Mouse (Mus musculus) heart, postnatal 0 days (tissue): ENCODE measurements at regions not wholly inside any gene's neighbourhood (a gene's known extent, or its start where the extent isn't known, plus 50 kb on each side); places are given as distances from the start of the nearest gene placed in this dataset.

Source experiments
- CTCF ChIP-seq: IDR thresholded peaks from 2 replicates; pipeline ENCODE4 v1.5.1; 2016; ENCODE audit warnings: antibody characterized with exemption, control low read depth, low read depth
- EP300 ChIP-seq: IDR thresholded peaks from 2 replicates; pipeline ENCODE4 v1.6.1; 2016; ENCODE audit warnings: antibody characterized with exemption, low read depth

DNA sequence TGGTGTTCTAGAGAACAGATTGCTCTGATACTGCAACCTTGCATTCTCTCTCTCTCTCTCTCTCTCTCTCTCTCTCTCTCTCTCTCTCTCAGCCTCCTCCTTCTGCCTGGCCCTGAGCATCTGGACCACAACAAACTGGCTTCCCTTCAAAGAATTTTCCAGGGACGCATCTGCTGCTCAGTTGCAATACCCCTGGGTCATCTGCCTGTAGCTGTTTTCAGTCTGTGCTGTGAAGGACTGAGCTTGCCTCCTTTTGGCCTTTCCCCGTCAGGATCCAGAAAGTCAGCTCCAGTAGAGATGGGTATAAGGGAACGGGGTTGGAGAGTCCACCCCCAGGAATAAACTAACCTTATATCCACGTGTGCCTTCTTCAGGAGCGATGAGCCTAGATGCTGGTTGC is 105.2 kb upstream of the Abca1 start:
- TF ChIP-seq CTCF (no peak), EP300 (no peak)
